Mouse (Mus musculus) cerebellum, adult 2 months (tissue): Measurements from ENCODE around the gene Mrpl49.

Experiments
- CTCF ChIP-seq: fragments of 200-500 bp; IDR thresholded peaks from 2 replicates; pipeline ENCODE4 v1.5.1; 2011; ENCODE audit warnings: low read depth, mild to moderate bottlenecking, control low read depth, low read length, moderate library complexity, borderline replicate concordance; ENCODE audit not compliant: insufficient read depth
- POLR2A ChIP-seq: fragments of 200-500 bp; IDR thresholded peaks from 2 replicates; pipeline ENCODE4 v1.6.1; 2011; ENCODE audit warnings: low read length, control low read depth, borderline replicate concordance; ENCODE audit not compliant: insufficient read depth

DNA sequence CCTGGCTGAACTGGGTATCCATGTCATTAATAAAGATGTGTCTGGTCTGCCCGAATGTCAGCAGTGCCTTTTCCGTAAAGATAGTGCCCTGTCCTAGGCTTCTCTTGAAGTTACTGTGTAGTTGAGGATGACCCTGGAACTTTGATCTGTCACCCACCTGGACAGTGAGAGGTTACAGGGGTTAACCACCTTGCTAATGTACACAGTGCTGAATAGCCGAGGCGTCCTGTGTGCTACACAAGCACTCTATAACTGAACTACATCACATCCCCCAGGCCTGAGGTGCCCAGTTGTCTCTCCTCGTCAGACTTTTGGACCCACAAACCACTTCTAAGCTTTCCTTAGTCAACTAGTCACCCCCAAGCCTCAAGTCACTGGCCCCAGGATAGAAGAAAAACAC is 4.8 kb upstream of the Mrpl49 start:
- TF ChIP-seq CTCF (no peak), POLR2A (no peak)
